Mouse (Mus musculus) adrenal gland, postnatal 14 days (tissue): ENCODE measurements around the gene Itga9. TPM values are rescaled to one million over a fixed set of nuclear protein-coding genes. Genes with fewer than 3 reads are reported as not detected.

ENCODE experiments used
- DNase-seq: peaks from one replicate; pipeline ENCODE4 v3.0.0; 2021; ENCODE audit warnings: mixed read lengths
- total RNA-seq: library from RNA; stranded (reverse); gene quantifications from 2 replicates; pipeline ENCODE4 v1.2.3, GENCODE M21; 2021

Gene Itga9
- total RNA-seq, 1 experiment from 2014 or later: 44.2 TPM

GRCm38 (mm10) chr9:118688248-118688647 is 81.8 kb downstream of the Itga9 start:
- DNase-seq: no peak

GRCm38 (mm10) chr9:118688921-118689451 is 82.5 kb downstream of the Itga9 start:
- no peak for DNase-seq

- DNase-seq: no peak
These were observed 86.8 kb downstream of the Itga9 start for GRCm38 (mm10) chr9:118693256-118693655.

GRCm38 (mm10) chr9:118694420-118694825 is 87.9 kb downstream of the Itga9 start:
- no peak for DNase-seq

GRCm38 (mm10) chr9:118698191-118698590 is 91.7 kb downstream of the Itga9 start:
- peak; percentile 53 for DNase-seq

GRCm38 (mm10) chr9:118699716-118700115 is 93.2 kb downstream of the Itga9 start:
- no peak for DNase-seq

GRCm38 (mm10) chr9:118700889-118701288 is 94.4 kb downstream of the Itga9 start:
- no peak for DNase-seq

GRCm38 (mm10) chr9:118701791-118702190 is 95.3 kb downstream of the Itga9 start:
- DNase-seq: no peak

- no peak for DNase-seq
These were observed 96.7 kb downstream of the Itga9 start for GRCm38 (mm10) chr9:118703146-118703545.

GRCm38 (mm10) chr9:118705381-118706074 is 99.0 kb downstream of the Itga9 start:
- DNase-seq: peak; percentile 44

GRCm38 (mm10) chr9:118706176-118706975 is 99.9 kb downstream of the Itga9 start:
- DNase-seq: no peak

GRCm38 (mm10) chr9:118710625-118711024 is 104.1 kb downstream of the Itga9 start:
- no peak for DNase-seq

- no peak for DNase-seq
These were observed 105.3 kb downstream of the Itga9 start for GRCm38 (mm10) chr9:118711749-118712148.

- DNase-seq: no peak
These were observed 107.0 kb downstream of the Itga9 start for GRCm38 (mm10) chr9:118713515-118713914.

- no peak for DNase-seq
These were observed 108.0 kb downstream of the Itga9 start for GRCm38 (mm10) chr9:118714536-118714935.

- no peak for DNase-seq
These were observed 109.6 kb downstream of the Itga9 start for GRCm38 (mm10) chr9:118715971-118716628.

GRCm38 (mm10) chr9:118717436-118717835 is 110.9 kb downstream of the Itga9 start:
- DNase-seq: no peak

GRCm38 (mm10) chr9:118718511-118718910 is 112.0 kb downstream of the Itga9 start:
- DNase-seq: no peak

GRCm38 (mm10) chr9:118721056-118721455 is 114.6 kb downstream of the Itga9 start:
- DNase-seq: peak; percentile 24

GRCm38 (mm10) chr9:118722789-118723325 is 116.4 kb downstream of the Itga9 start:
- DNase-seq: no peak

GRCm38 (mm10) chr9:118725128-118725527 is 118.6 kb downstream of the Itga9 start:
- DNase-seq: no peak

GRCm38 (mm10) chr9:118726550-118726949 is 120.1 kb downstream of the Itga9 start:
- DNase-seq: no peak
